Mouse (Mus musculus): Measurements from ENCODE around the gene Mymk. TPM values are rescaled to one million over a fixed set of nuclear protein-coding genes. Genes with fewer than 3 reads are reported as not detected.

Gene Mymk
- 1 to 10 TPM; 2.0 to 5.7 TPM for total RNA-seq (2021)
- long read RNA-seq, experiment 1, transcript Mymk-201 (5 exons, 1,382 nt): major isoform, 6 of 7 reads
- long read RNA-seq, experiment 1, partial matches to known transcripts: 1 of 7 reads
- long read RNA-seq, experiment 1, other reads (novel, unspliced or antisense): 0 of 7 reads
- long read RNA-seq, experiment 2, partial matches to known transcripts: 2 of 5 reads
- long read RNA-seq, experiment 2, other reads (novel, unspliced or antisense): 0 of 5 reads

DNA sequence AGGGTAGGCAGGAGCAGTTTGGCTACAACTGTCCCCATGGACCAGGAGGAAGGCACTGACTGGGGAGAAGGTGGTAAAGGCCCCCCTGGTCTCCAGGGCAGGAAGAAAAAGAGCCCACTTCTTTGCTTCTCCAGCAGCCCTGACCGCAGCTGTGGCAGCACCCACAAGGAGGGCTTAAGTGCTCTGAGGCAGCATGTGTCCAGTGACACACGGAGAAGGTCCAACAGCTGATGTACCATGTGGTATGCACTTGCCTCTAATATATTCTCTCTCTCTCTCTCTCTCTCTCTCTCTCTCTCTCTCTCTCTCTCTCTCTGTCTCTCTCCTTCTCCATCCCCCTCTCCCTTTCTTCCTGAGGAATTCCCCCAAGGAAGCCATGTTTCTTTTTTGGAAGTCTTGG lies at the start of gene Mymk:
Gene Mymk, minus strand, starts transcription at position 202 of the 400 bp plus-strand sequence.
- intact Hi-C loops (cut with DNase I): no loop called here
- DNase-seq: no peak

DNA sequence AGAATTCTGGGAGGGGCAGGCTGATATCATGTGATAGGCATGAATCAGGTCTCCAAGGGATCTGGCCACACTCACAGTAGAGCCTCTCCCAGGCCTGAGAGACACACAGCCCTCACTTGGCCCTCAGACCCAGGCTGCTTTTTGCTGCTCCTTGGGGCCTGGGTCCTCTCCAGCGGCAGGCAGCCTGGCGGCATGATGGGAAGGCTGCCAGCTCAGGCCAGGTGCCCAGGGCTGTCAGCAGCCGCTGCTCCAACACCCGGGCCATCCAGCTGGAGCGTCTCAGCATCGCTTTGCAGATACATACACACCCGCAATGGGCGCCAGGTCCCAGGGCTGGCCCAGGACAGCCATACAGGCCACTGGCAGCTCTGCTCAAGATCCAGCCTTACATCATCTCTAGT lies 48.3 kb upstream of the Mymk start:
- intact Hi-C loops (cut with DNase I): loop anchor here (5.0 kb wide), 1 partner anchor 78 kb away; no protein-coding TSS in a partner anchor

DNA sequence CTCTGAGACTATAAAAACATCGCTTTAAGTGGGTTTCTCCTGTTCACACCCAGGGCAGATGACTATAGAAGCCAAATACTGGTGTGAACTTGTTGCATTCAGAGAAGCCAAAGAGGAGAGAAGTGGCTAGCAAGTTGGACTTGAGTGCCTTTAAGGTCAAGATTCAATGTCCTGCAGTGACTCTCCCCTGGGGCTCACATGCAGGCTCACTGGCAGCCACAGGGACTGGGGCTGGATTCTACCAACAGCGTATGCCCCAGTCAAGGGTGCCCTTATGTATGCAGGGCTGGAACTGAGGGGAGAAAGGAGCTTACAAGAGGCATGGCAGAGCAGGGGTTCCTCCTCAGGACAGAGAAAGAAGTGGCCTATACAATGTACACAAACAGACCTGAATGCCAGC lies 47.8 kb upstream of the Mymk start:
- DNase-seq: no peak
- intact Hi-C loops (cut with DNase I): loop anchor here (5.0 kb wide), 1 partner anchor 77 kb away; no protein-coding TSS in a partner anchor

More for the DNA sequence above, 48.3 kb upstream of the Mymk start:
- DNase-seq: peak; percentile 53 to 67

DNA sequence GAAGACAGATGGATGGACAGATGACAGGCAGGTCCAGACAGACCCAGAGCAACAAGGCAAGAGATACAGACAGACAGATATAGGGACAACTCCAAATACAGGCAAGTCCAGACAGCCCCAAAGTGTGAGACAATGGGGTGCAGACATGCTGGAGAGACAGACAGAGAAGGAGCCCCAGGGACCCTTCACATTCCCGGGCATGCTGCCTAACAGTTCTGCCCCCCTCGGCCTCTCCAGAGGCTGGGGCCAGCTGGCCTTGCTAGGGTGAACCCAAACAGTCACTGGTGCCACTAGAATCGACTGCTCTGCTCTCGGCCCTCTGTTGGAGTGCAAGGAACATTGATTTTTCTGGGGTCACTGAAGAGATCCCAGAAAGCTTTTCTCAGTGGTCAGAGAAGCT lies 46.5 kb upstream of the Mymk start:
- intact Hi-C loops (cut with DNase I): no loop called here
- DNase-seq: no peak

DNA sequence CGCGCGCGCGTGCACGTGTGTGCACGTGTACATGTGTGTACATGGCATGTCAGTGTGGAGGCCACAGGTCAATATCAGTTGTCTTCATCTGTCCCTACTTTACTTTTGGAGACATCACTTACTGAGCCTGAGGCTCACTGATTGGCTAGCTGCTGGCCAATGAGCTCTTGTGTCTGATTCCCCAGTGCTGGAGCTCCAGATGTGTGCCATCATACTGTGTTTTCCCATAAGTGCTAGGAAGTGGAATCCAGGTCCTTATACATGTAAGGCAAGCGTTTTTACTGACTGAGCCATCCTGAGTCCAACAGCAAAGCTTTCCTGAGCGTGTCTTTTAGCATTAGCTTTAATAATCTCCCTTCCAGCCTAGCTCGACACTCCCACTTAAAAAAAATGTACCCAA lies 42.2 kb upstream of the Mymk start:
- no peak for DNase-seq
- intact Hi-C loops (cut with DNase I): no loop called here

DNA sequence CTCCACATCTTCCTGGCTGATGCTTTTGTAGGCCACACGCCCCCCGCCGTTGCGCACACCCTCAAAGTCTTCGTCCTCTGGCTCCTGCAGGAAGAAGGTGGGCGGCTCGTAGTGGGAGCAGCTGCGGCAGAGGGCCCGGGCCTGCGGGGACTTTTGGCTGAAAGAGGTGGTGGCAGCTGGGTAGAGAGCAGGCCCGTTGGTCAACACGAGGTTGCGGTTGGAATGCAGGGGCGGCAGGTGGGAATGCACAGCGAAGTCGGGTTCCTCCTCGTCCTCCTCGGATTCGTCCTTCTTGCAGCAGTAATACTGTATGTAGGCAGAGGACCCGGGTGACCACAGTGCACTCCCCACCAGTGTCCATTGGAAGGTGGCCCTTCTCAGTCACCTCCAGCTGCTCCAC lies 40.6 kb upstream of the Mymk start:
- intact Hi-C loops (cut with DNase I): no loop called here
- no peak for DNase-seq

DNA sequence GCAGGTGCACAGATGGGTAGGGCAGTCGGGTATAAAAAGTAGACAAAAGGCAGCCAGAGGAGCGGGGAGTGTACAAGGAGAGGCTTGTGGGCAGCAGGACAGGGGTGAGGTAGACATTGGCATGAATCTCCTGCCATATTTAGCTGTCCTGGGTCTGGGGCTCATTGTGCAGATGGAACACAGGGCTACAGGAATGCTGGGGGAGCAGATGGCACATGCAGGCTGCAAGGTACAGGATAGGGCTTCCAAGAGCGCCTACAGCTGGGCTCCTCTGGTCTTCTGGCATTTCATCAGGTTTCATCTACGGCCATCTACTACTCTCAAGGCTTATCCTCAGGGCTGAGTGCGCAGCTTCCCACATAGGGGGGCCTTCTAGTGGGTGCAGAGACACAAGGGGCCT lies 37.1 kb upstream of the Mymk start:
- intact Hi-C loops (cut with DNase I): no loop called here
- no peak for DNase-seq

DNA sequence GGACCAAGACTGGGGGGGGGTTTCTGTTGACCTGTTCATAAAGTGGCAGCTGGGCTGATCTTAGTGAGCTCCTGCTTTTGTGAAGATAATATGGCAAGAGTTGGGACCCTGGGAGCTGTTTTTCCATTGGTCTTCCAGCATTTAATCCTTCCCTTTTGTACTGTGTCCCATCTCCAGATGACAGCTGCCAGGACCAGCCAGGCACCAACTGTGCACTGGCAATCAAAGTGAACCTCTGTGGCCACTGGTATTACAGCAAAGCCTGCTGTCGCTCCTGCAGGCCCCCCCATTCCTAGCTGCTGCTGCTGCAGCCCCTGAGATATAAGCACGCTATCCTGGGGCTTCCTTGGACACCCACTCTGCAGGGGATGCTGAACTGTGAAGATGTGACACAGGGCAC lies 36.2 kb upstream of the Mymk start:
- DNase-seq: no peak
- intact Hi-C loops (cut with DNase I): no loop called here

DNA sequence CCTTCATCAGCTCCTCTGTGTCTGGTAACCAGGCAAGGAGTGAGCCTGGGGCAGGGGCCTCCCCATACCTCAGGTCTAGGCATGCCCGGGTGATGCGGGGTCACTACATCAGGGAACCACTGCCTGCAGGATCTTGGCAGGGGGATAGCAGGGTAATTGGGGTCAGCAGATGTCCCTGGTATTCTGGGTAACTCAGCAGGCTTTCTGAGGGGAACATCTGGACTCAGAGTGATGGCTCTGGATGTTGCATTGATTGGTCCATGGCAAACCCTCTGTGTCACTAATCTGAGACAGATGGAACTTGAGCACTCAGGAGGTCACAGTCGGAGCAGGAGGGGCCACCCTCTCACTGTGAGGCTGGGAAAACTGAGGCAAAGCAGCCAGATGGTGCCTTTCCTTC lies 34.8 kb upstream of the Mymk start:
- no peak for DNase-seq
- intact Hi-C loops (cut with DNase I): no loop called here

DNA sequence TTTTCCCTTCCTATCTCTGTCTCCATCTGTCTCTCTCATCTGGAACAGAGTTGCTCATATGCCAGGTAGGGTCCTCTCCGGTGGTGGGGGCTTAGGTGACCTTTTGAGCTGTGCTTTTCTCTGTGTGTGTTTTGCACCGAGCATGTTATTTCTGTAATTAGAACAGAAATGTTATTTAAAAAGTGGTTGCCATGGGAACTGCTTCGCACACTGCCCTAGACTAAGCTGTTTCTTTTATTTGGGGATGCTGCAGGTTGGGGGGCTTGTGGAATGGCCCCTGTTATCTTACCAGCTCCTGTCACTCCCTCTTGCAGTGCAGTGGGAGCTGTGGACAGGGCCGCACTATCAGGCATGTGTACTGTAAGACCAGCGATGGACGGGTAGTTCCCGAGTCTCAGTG lies 31.6 kb upstream of the Mymk start:
- no peak for DNase-seq
- intact Hi-C loops (cut with DNase I): no loop called here

DNA sequence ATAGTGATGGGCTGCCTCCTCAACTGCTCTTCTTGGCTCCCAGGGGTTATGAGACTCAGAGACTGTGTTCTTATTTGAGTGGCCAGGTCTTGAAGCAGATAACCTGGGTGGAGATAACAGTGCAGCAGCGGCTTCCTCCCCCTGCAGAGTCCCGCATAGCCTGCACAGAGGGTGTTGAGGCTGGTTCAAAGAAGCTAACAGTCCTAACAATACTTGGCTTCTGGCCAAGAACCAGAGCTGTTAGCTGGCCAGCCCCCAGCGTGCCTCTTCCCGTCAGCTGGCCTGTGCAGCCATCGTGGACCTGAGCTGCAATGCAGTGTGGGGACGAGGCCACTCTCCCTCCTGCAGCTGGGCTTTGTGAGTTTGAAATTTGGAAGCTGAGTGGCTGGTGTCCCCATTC lies 25.8 kb upstream of the Mymk start:
- DNase-seq: no peak
- intact Hi-C loops (cut with DNase I): no loop called here

DNA sequence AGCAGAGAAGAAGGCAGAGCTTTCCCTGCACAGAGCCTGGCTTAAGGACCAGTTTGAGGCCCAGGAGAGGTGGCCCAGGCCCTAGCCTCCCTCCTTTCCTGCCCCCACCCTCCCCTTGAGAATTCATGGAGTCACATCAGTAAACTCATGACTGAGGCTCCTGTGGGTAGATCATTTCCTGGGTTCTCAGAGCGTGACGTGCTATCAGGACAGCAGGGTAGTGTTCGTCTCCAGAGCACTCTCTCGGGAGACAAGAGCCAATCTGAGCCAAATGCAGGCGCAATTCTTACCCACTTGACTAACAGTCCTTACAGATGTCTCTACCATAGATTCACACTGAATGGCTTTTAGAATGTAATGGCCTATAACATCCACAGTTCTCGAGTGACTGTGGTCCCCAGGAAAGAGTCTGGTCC lies 25.3 kb upstream of the Mymk start:
- intact Hi-C loops (cut with DNase I): no loop called here
- no peak for DNase-seq

DNA sequence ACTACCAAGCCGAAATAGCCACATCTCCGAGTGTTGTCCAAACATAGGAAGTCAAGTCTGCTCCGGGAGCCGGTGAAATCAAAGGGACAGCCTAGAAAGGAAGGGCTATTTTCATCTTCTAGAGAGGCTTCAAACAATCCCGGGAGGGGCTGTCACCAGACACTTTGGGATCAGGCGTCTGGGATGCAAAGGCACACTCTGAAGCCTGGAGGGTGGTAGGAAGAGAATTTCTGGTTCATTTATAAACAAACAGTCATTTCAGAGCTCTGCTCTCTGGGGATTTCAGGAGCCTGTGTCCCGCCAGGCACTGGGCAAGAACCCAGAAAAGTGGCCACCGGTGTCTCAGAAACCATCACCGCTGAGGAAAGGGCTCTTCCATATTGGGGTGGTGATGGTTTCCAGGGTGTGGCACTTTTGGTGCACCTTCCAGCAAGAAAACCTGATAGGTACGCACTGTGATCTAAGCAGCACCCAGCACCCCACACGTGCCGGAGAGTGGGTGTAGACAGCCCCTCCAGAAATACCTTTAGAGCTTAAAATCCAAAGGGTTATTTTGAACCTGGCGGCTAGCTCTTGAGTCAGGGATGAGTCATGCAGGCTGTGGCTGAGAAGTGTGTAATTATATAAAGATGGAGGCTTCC lies 24.5 kb upstream of the Mymk start:
- intact Hi-C loops (cut with DNase I): no loop called here
- no peak for DNase-seq

DNA sequence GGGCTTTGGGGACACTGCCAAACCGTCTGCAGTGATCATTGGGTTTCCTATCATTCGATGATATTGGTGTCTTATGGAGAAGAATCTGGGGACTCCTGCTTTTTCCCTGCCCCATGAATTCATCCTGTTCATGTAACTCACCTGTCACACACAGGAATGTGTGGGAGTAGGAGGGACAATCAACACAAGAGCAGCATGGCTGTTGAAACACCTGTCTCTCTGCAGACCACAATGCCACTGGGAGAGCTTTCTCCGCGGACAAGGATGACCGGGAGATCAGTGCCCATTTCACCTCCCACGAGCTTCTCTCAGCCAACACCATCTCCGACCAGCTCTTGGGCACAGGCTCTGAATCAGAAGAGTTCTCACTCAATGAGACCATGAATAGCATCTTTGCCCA lies 23.2 kb upstream of the Mymk start:
- intact Hi-C loops (cut with DNase I): no loop called here
- DNase-seq: no peak

DNA sequence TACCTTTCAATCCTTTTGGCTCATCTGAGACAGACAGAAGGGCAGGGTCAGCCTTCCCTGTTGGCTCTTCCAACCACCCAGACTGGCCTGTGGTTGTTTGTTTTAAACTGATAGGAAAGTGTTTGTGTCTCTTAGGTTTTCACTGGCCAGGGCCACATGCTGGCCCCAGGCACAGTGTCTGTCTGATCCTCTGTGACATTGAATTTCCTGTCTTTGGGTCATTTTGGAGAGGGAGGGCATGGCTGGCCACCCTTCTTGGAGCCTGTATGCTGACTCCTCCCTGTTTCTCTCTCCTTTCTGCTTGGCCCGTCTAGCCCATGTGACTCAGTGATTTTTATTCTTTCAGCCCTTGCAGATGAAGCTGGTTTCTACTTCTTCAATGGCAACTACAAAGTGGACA lies 17.3 kb upstream of the Mymk start:
- intact Hi-C loops (cut with DNase I): no loop called here
- DNase-seq: no peak

DNA sequence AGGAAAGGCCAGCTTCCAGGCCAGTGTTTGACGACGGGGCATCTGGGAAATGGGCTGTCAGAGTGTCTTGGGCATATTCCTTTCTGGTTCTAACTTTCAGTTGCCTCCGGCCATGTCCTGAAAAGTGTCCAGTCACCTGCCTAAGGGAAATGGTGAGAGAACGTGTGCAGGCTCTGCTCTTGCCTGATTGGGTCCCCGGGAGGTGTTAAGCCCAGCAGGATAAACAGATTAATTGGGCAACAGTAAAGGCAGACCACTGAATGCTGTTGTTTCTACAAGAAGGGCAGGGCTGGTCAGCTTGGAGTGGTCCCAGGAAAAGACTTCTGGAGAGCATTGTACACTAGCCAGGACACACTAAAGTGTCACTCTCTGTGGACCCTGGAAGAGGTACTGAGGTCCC lies 16.7 kb upstream of the Mymk start:
- DNase-seq: no peak
- intact Hi-C loops (cut with DNase I): no loop called here

DNA sequence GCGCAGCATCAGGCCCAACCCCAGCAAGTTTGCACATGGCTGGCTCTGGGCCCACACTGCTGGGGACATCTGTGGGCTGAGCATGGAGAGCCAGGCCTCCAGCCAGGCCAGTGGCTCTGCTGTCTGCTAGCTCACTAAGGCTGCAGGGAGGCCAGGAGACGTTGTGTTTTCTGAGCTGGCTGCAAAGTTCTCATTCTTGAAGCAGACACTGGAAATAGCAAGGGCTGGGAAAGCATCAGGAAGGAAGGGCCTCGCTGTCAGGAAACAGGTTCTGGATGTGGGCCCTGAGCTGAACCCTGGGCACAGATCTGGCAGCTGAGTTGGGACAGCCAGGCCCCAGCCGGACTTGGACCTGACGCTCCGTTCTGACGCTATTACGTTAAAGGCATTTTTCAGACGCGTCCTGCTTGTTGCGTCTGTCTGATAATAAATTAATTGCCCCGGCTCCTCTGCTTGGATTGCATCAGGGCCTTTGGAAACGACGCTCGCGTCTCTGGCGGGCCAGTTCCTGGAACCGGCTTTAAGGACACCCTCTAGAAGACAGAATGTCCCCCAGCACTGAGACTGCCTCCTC lies 16.2 kb upstream of the Mymk start:
- intact Hi-C loops (cut with DNase I): no loop called here
- DNase-seq: peak; percentile 71 to 82

DNA sequence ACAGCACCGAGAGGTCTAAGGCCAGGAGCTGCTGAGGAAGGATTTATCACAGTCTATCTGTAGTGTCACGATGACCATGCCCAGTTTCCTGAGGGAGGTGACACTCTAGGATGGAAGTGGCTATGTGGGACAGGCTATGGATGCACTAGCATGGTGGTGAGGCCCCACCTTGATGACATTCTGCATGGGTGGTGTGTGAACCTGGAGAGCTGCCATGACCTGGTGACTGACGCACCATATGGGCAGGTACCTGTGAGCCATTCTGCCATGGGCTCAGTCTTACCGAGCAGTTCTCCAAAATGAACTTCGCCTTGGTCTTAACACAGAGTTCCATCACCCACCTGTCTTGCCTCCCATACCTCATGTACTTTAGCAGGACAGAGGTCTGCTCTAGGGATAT lies 15.6 kb upstream of the Mymk start:
- no peak for DNase-seq
- intact Hi-C loops (cut with DNase I): no loop called here

DNA sequence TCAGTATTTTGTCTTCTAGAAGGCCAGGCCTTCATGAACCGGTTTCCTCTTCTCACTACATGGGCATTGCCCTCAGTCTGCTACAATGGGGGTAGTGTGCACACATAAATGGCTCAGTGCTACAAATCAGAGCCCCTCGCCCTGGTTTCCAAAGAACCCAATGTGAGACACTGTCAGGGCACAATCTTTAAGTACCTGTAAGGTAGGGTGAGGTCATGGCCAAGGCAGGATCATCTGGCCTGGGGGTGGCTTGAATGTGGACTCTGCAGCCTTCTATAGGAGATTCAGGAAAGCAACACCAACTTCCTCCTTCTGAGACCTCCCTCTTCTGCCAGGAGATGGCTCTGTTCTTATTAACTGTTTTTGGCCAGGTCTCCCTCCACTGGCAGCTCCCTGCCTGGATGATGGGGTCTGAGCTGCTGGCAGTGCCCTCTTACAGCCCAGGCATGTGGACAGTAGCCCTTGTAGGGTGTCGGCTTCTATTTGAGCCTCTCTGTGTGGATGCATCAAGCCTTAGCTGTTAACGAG lies 14.6 kb upstream of the Mymk start:
- no peak for DNase-seq
- intact Hi-C loops (cut with DNase I): no loop called here

DNA sequence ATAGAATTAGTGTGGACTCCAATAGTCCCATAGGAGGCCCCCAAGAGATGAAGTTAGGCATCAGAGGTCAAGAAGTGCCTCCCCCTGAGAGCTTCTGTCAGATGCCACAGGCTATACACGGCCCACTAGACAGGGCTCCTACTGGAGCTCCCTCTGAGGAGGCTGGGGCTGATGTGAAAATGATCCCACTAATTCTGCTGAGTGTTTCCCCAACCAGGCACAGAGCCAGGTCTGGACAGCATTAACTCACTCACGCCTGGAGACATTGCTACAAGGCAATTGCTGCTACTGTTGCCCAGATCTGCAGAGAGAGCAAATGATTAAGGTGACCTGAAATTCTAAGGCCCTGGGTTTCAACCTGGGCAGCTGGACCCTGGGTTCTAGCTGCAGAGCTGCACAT lies 13.8 kb upstream of the Mymk start:
- no peak for DNase-seq
- intact Hi-C loops (cut with DNase I): no loop called here

DNA sequence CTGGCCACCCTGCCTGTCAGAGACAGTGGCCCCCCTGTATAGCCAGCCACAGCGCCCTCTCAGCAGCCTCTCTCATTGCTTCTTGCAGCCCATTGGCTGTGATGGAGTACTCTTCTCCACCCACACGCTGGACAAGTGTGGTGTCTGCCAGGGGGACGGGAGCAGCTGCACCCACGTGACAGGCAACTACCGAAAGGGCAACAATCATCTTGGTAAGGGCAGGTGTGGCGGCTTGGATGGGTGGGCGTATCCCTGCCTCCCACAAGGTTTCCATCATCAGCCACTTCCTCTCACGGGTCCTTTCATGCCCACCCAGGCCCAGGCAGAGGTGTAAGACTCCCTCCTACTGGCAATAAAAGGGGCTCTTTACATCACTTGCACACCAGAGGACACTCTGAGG lies 13.0 kb upstream of the Mymk start:
- intact Hi-C loops (cut with DNase I): no loop called here
- no peak for DNase-seq
